Mouse (Mus musculus) thymus, postnatal 4 days (tissue): Measurements from ENCODE around the gene Rgs12.

Source experiments
- DNase-seq: peaks from one replicate; pipeline ENCODE4 v3.0.0; 2021

The Rgs12 gene

GRCm38 (mm10) chr5:34984933-34985332 is 35.7 kb downstream of the Rgs12 start:
- no peak for DNase-seq

- DNase-seq = peak; percentile 93
Observed at GRCm38 (mm10) chr5:34985867-34986266, 36.6 kb downstream of the Rgs12 start.

GRCm38 (mm10) chr5:34987396-34987795 is 38.2 kb downstream of the Rgs12 start:
- no peak for DNase-seq

GRCm38 (mm10) chr5:34988690-34989089 is 39.4 kb downstream of the Rgs12 start:
- DNase-seq = no peak

- no peak for DNase-seq
Observed at GRCm38 (mm10) chr5:34989321-34989772, 40.1 kb downstream of the Rgs12 start.

GRCm38 (mm10) chr5:34998754-34999153 is 49.5 kb downstream of the Rgs12 start:
- no peak for DNase-seq

GRCm38 (mm10) chr5:34999281-34999680 is 50.0 kb downstream of the Rgs12 start:
- no peak for DNase-seq

GRCm38 (mm10) chr5:35000323-35000722 is 51.1 kb downstream of the Rgs12 start:
- no peak for DNase-seq

GRCm38 (mm10) chr5:35001144-35001543 is 51.9 kb downstream of the Rgs12 start:
- DNase-seq = no peak

GRCm38 (mm10) chr5:35003611-35004162 is 54.4 kb downstream of the Rgs12 start:
- no peak for DNase-seq

GRCm38 (mm10) chr5:35004769-35005168 is 55.5 kb downstream of the Rgs12 start:
- DNase-seq = no peak

- no peak for DNase-seq
Observed at GRCm38 (mm10) chr5:35005659-35006058, 56.4 kb downstream of the Rgs12 start.

- no peak for DNase-seq
Observed at GRCm38 (mm10) chr5:35006599-35006998, 57.4 kb downstream of the Rgs12 start.

GRCm38 (mm10) chr5:35009163-35009562 is 59.9 kb downstream of the Rgs12 start:
- DNase-seq = no peak

- DNase-seq = no peak
Observed at GRCm38 (mm10) chr5:35010656-35011055, 61.4 kb downstream of the Rgs12 start.

GRCm38 (mm10) chr5:35011156-35011923 is 62.1 kb downstream of the Rgs12 start:
- DNase-seq = no peak

GRCm38 (mm10) chr5:35014036-35014435 is 64.8 kb downstream of the Rgs12 start:
- no peak for DNase-seq

- no peak for DNase-seq
Observed at GRCm38 (mm10) chr5:35019673-35020300, 70.5 kb downstream of the Rgs12 start.

- DNase-seq = no peak
Observed at GRCm38 (mm10) chr5:35020410-35021241, 71.4 kb downstream of the Rgs12 start.

- peak; percentile 67 for DNase-seq
Observed at GRCm38 (mm10) chr5:35024975-35025374, 75.7 kb downstream of the Rgs12 start.

GRCm38 (mm10) chr5:35029303-35029702 is 80.1 kb downstream of the Rgs12 start:
- no peak for DNase-seq

GRCm38 (mm10) chr5:35029755-35030154 is 80.5 kb downstream of the Rgs12 start:
- no peak for DNase-seq

- DNase-seq = peak; percentile 76
Observed at GRCm38 (mm10) chr5:35033068-35033467, 83.8 kb downstream of the Rgs12 start.
